28 mouse cellular contexts compared by ENCODE assay signal in the genomic region with DNA sequence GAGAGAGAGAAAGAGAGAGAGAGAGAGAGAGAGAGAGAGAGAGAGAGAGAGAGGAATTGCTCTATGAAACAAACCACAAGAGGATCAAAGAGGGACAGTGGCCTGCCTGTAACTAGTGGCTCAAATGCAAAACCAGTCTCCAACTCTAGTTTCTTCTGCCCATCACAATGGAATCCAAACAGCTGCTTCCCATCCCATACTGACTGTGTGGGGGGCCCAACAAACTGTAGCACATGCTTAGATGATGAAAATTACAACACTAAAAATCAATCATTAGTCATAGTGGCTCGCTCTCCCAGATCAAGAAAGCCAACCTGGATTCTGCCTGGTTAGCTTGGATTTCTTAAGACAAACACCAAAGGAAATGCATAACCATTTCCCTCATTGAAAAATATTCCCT. TPM values are rescaled to one million over a fixed set of nuclear protein-coding genes. Genes with fewer than 3 reads are reported as not detected.
"Had no signal": no experiment of that assay in that cellular context is flagged by ENCODE, and none has a peak within 500 bp of the region (broad histone marks: within the 10 kb centered on the region; RNA-seq: fewer than 3 reads in every experiment).

No protein-coding gene starts in this region.

- H3K9me3 ChIP-seq: limb, embryonic 10.5 days; limb, embryonic 12.5 days; limb, embryonic 13.5 days; limb, embryonic 15.5 days; liver, embryonic 12.5 days; liver, embryonic 13.5 days; liver, embryonic 15.5 days; lung, embryonic 15.5 days; midbrain, embryonic 10.5 days; midbrain, embryonic 12.5 days; midbrain, embryonic 13.5 days; midbrain, embryonic 15.5 days; neural tube, embryonic 12.5 days; neural tube, embryonic 13.5 days had no signal

- H3K27ac ChIP-seq: left cerebral cortex, adult 2 months; limb, embryonic 10.5 days; limb, embryonic 12.5 days; limb, embryonic 13.5 days; limb, embryonic 15.5 days; liver, embryonic 12.5 days; liver, embryonic 13.5 days; liver, embryonic 14.5 days; liver, embryonic 15.5 days; lung, embryonic 15.5 days; macrophage; midbrain, embryonic 10.5 days; midbrain, embryonic 12.5 days; midbrain, embryonic 13.5 days; midbrain, embryonic 15.5 days; neural tube, embryonic 12.5 days; neural tube, embryonic 13.5 days had no signal

- H3K36me3 ChIP-seq: liver, embryonic 12.5 days; liver, embryonic 13.5 days; liver, embryonic 15.5 days; lung, embryonic 15.5 days; midbrain, embryonic 15.5 days; neural tube, embryonic 12.5 days; neural tube, embryonic 13.5 days had no signal

- H3K9ac ChIP-seq: limb, embryonic 12.5 days; limb, embryonic 13.5 days; limb, embryonic 15.5 days; liver, embryonic 12.5 days; liver, embryonic 13.5 days; liver, embryonic 14.5 days; liver, embryonic 15.5 days; liver, postnatal 0 days; lung, embryonic 15.5 days; midbrain, embryonic 12.5 days; midbrain, embryonic 13.5 days; midbrain, embryonic 15.5 days; neural tube, embryonic 12.5 days; neural tube, embryonic 13.5 days had no signal

- H3K27me3 ChIP-seq: limb, embryonic 12.5 days; limb, embryonic 13.5 days; limb, embryonic 15.5 days; liver, embryonic 12.5 days; liver, embryonic 13.5 days; liver, embryonic 15.5 days; lung, embryonic 15.5 days; megakaryocyte, embryonic 14.5 days; midbrain, embryonic 12.5 days; midbrain, embryonic 13.5 days; midbrain, embryonic 15.5 days; neural tube, embryonic 12.5 days; neural tube, embryonic 13.5 days had no signal

- H3K4me1 ChIP-seq: liver, embryonic 13.5 days; liver, embryonic 15.5 days had no signal

- H3K4me2 ChIP-seq: limb, embryonic 12.5 days; limb, embryonic 13.5 days; limb, embryonic 15.5 days; liver, embryonic 11.5 days; liver, embryonic 12.5 days; liver, embryonic 13.5 days; liver, embryonic 15.5 days; lung, embryonic 15.5 days; midbrain, embryonic 11.5 days; midbrain, embryonic 12.5 days; midbrain, embryonic 13.5 days; midbrain, embryonic 15.5 days; neural tube, embryonic 12.5 days; neural tube, embryonic 13.5 days had no signal

- H3K4me3 ChIP-seq: left cerebral cortex, adult 2 months; limb, embryonic 10.5 days; limb, embryonic 12.5 days; limb, embryonic 13.5 days; limb, embryonic 15.5 days; liver, embryonic 12.5 days; liver, embryonic 13.5 days; liver, embryonic 15.5 days; lung, embryonic 15.5 days; megakaryocyte, embryonic 14.5 days; midbrain, embryonic 10.5 days; midbrain, embryonic 12.5 days; midbrain, embryonic 13.5 days; midbrain, embryonic 15.5 days; myocyte; neural tube, embryonic 12.5 days; neural tube, embryonic 13.5 days had no signal

- DNase-seq: left cerebral cortex, postnatal 4 days; liver; liver, embryonic 13.5 days; liver, postnatal 0 days; lung, adult 18-20 months; lung, postnatal 14 days; midbrain, embryonic 14.5 days had no signal

- ATAC-seq: liver, embryonic 12.5 days; liver, postnatal 0 days; midbrain, embryonic 13.5 days; midbrain, embryonic 15.5 days; midbrain, embryonic 16.5 days had no signal

RNA-seq across cellular contexts. Expression of a gene that starts 15.0 kb away (rescaled TPM):
- polyA plus RNA-seq: macrophage had no signal
